Mouse (Mus musculus): ENCODE results near the gene Camk1d. TPM values are rescaled to one million over a fixed set of nuclear protein-coding genes. Genes with fewer than 3 reads are reported as not detected.

Camk1d gene
- 1.6 TPM for polyA plus RNA-seq (2012; fragmentation: generic; extraction: Trizol)
- long read RNA-seq, experiment 1: 0 reads
- long read RNA-seq, experiment 2: 0 reads

- Histone ChIP-seq H3K27me3 (ENCODE audit: control insufficient read depth, insufficient read depth, insufficient read length) (no peaks in the 10 kb centered on the region), H3K4me3 (ENCODE audit: insufficient read depth, poor library complexity, severe bottlenecking) (peak within 1 kb of the TSS; percentile 80), H3K79me2 (ENCODE audit: control insufficient read depth, insufficient read depth) (peaks cover 46% of the 10 kb centered on the region), H3K79me3 (ENCODE audit: low read depth) (peaks cover 23% of the 10 kb centered on the region), H3ac (ENCODE audit: control insufficient read depth, insufficient read length, low read depth) (peak within 1 kb of the TSS; percentile 65), H3K36me3 (ENCODE audit: control insufficient read depth, insufficient read depth) (no peaks in the 10 kb centered on the region)
- no peak for TF ChIP-seq FOSL1 (IDR thresholded peaks at IDR 0.05; ENCODE audit: insufficient read depth, low read length, poor library complexity, severe bottlenecking)
- TF ChIP-seq CEBPB (IDR thresholded peaks at IDR 0.05; ENCODE audit: low read depth): no peak
Measured at GRCm38 (mm10) chr2:5714211-5715053, at the start of gene Camk1d. Camk1d (minus strand) TSS chr2:5714515.

DNA sequence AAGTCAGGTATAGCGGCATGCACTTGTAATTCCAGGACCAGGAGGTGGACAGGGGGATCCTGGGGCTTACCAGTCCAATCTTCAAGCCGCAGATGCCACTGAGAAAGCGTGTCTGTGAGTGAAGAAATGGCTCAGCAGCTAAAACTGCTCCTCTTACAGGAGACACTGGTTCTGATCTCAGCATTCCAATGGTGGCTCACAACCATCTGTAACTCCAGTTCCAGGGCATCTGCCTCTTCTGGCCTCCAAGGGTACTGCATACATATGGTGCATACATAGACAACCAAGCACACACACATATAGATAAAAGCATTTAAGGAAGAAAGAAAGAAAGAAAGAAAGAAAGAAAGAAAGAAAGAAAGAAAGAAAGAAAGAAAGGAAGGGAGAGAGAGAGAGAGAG lies 47.7 kb upstream of the Camk1d start:
- H3K79me2 ChIP-seq (ENCODE audit: control insufficient read depth, insufficient read depth): no peaks in the 10 kb centered on the region
- no peaks in the 10 kb centered on the region for H3K36me3 ChIP-seq (ENCODE audit: control insufficient read depth, insufficient read depth)
- H3K79me3 ChIP-seq (ENCODE audit: low read depth): no peaks in the 10 kb centered on the region
- H3ac ChIP-seq (ENCODE audit: control insufficient read depth, insufficient read length, low read depth): no peak overlapping the region
- H3K4me3 ChIP-seq (ENCODE audit: insufficient read depth, poor library complexity, severe bottlenecking): no peak overlapping the region
- H3K27me3 ChIP-seq (ENCODE audit: control insufficient read depth, insufficient read depth, insufficient read length): no peaks in the 10 kb centered on the region
- TF ChIP-seq CTCF (IDR thresholded peaks at IDR 0.05; ENCODE audit: control insufficient read depth, insufficient read depth, insufficient read length) (no peak), CEBPB (IDR thresholded peaks at IDR 0.05; ENCODE audit: low read depth) (no peak), MYOG (IDR thresholded peaks at IDR 0.05; ENCODE audit: control insufficient read depth, extremely low read depth, insufficient read length) (no peak), MYOD1 (IDR thresholded peaks at IDR 0.05; ENCODE audit: control insufficient read depth, insufficient read length, low read depth) (no peak), FOSL1 (IDR thresholded peaks at IDR 0.05; ENCODE audit: insufficient read depth, low read length, poor library complexity, severe bottlenecking) (no peak), MAX (IDR thresholded peaks at IDR 0.05) (no peak), USF1 (IDR thresholded peaks at IDR 0.05; ENCODE audit: low read depth) (no peak)

GRCm38 (mm10) chr2:5760479-5761008 lies 46.2 kb upstream of the Camk1d start:
- Histone ChIP-seq H3K36me3 (ENCODE audit: control insufficient read depth, insufficient read depth) (no peaks in the 10 kb centered on the region), H3K4me3 (ENCODE audit: insufficient read depth, poor library complexity, severe bottlenecking) (no peak overlapping the region), H3K27me3 (ENCODE audit: control insufficient read depth, insufficient read depth, insufficient read length) (no peaks in the 10 kb centered on the region), H3K79me3 (ENCODE audit: low read depth) (no peaks in the 10 kb centered on the region), H3K79me2 (ENCODE audit: control insufficient read depth, insufficient read depth) (no peaks in the 10 kb centered on the region), H3ac (ENCODE audit: control insufficient read depth, insufficient read length, low read depth) (no peak overlapping the region)
- TF ChIP-seq MYOG (IDR thresholded peaks at IDR 0.05; ENCODE audit: control insufficient read depth, extremely low read depth, insufficient read length) (no peak), USF1 (IDR thresholded peaks at IDR 0.05; ENCODE audit: low read depth) (no peak), MYOD1 (IDR thresholded peaks at IDR 0.05; ENCODE audit: control insufficient read depth, insufficient read length, low read depth) (no peak)

DNA sequence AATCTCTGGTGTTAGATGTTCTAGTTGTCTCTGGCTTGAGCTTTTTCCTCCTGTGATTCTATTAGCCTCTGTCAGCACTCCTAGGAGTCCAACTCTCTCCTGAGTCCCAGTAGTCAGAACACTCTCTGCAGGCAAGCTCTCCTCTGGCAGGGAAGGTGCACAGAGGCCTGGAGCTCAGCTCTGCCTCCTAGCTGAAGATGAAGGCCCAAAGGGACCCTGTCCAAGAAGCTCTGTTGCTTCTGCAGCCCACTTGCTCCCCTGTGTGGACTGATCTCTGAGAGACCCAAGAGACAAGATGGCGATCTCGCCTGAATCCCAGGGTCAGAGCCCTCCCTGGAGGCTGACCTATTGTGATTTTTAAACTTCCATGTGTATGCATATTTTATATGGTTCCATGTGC lies 44.3 kb upstream of the Camk1d start:
- TF ChIP-seq MYOD1 (IDR thresholded peaks at IDR 0.05; ENCODE audit: control insufficient read depth, insufficient read length, low read depth) (no peak), CEBPB (IDR thresholded peaks at IDR 0.05; ENCODE audit: low read depth) (no peak), MAX (IDR thresholded peaks at IDR 0.05) (no peak), MYOG (IDR thresholded peaks at IDR 0.05; ENCODE audit: control insufficient read depth, extremely low read depth, insufficient read length) (no peak), USF1 (IDR thresholded peaks at IDR 0.05; ENCODE audit: low read depth) (no peak), CTCF (IDR thresholded peaks at IDR 0.05; ENCODE audit: control insufficient read depth, insufficient read depth, insufficient read length) (no peak), FOSL1 (IDR thresholded peaks at IDR 0.05; ENCODE audit: insufficient read depth, low read length, poor library complexity, severe bottlenecking) (no peak)
- H3K27me3 ChIP-seq (ENCODE audit: control insufficient read depth, insufficient read depth, insufficient read length): no peaks in the 10 kb centered on the region
- H3K79me2 ChIP-seq (ENCODE audit: control insufficient read depth, insufficient read depth): no peaks in the 10 kb centered on the region
- H3K79me3 ChIP-seq (ENCODE audit: low read depth): no peaks in the 10 kb centered on the region
- H3K4me3 ChIP-seq (ENCODE audit: insufficient read depth, poor library complexity, severe bottlenecking): no peak overlapping the region
- no peak overlapping the region for H3ac ChIP-seq (ENCODE audit: control insufficient read depth, insufficient read length, low read depth)
- no peaks in the 10 kb centered on the region for H3K36me3 ChIP-seq (ENCODE audit: control insufficient read depth, insufficient read depth)

DNA sequence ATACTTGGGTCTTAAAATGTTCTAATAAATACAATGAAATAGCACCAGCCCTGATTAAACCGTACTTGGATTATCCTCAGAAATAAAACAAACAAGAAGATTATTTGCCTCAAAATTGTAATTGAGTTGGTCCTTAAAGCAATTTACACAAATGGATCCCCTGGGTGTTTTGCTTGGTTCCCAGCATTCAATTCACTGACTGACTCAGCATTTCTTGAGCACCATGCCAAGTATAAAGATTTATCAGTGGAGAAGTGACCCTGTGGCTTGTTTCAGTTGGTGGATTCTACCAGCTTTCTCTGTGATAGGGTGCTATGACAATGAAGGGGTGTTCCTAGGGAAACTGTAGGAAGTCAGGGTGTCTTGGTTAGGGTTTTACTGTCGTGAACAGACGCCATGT lies 36.6 kb upstream of the Camk1d start:
- TF ChIP-seq CEBPB (IDR thresholded peaks at IDR 0.05; ENCODE audit: low read depth): no peak
- no peak for TF ChIP-seq MYOG (IDR thresholded peaks at IDR 0.05; ENCODE audit: control insufficient read depth, extremely low read depth, insufficient read length)
- no peak for TF ChIP-seq MAX (IDR thresholded peaks at IDR 0.05)
- TF ChIP-seq MYOD1 (IDR thresholded peaks at IDR 0.05; ENCODE audit: control insufficient read depth, insufficient read length, low read depth): no peak
- TF ChIP-seq FOSL1 (IDR thresholded peaks at IDR 0.05; ENCODE audit: insufficient read depth, low read length, poor library complexity, severe bottlenecking): no peak
- TF ChIP-seq CTCF (IDR thresholded peaks at IDR 0.05; ENCODE audit: control insufficient read depth, insufficient read depth, insufficient read length): no peak
- no peak for TF ChIP-seq USF1 (IDR thresholded peaks at IDR 0.05; ENCODE audit: low read depth)
- Histone ChIP-seq H3K79me2 (ENCODE audit: control insufficient read depth, insufficient read depth) (no peaks in the 10 kb centered on the region), H3K36me3 (ENCODE audit: control insufficient read depth, insufficient read depth) (no peaks in the 10 kb centered on the region)

GRCm38 (mm10) chr2:5749210-5749609 lies 34.9 kb upstream of the Camk1d start:
- no peaks in the 10 kb centered on the region for H3K27me3 ChIP-seq (ENCODE audit: control insufficient read depth, insufficient read depth, insufficient read length)

More for the DNA sequence above, 36.6 kb upstream of the Camk1d start:
- H3K27me3 ChIP-seq (ENCODE audit: control insufficient read depth, insufficient read depth, insufficient read length): no peaks in the 10 kb centered on the region
- H3K79me3 ChIP-seq (ENCODE audit: low read depth): no peaks in the 10 kb centered on the region
- no peak overlapping the region for H3K4me3 ChIP-seq (ENCODE audit: insufficient read depth, poor library complexity, severe bottlenecking)
- no peak overlapping the region for H3ac ChIP-seq (ENCODE audit: control insufficient read depth, insufficient read length, low read depth)

More at GRCm38 (mm10) chr2:5749210-5749609, 34.9 kb upstream of the Camk1d start:
- TF ChIP-seq MAX (IDR thresholded peaks at IDR 0.05) (no peak), USF1 (IDR thresholded peaks at IDR 0.05; ENCODE audit: low read depth) (no peak), CTCF (IDR thresholded peaks at IDR 0.05; ENCODE audit: control insufficient read depth, insufficient read depth, insufficient read length) (no peak), CEBPB (IDR thresholded peaks at IDR 0.05; ENCODE audit: low read depth) (no peak), FOSL1 (IDR thresholded peaks at IDR 0.05; ENCODE audit: insufficient read depth, low read length, poor library complexity, severe bottlenecking) (no peak), MYOD1 (IDR thresholded peaks at IDR 0.05; ENCODE audit: control insufficient read depth, insufficient read length, low read depth) (no peak), MYOG (IDR thresholded peaks at IDR 0.05; ENCODE audit: control insufficient read depth, extremely low read depth, insufficient read length) (no peak)
- no peaks in the 10 kb centered on the region for H3K79me2 ChIP-seq (ENCODE audit: control insufficient read depth, insufficient read depth)
- H3K79me3 ChIP-seq (ENCODE audit: low read depth): no peaks in the 10 kb centered on the region
- H3K4me3 ChIP-seq (ENCODE audit: insufficient read depth, poor library complexity, severe bottlenecking): no peak overlapping the region
- H3ac ChIP-seq (ENCODE audit: control insufficient read depth, insufficient read length, low read depth): no peak overlapping the region
- H3K36me3 ChIP-seq (ENCODE audit: control insufficient read depth, insufficient read depth): no peaks in the 10 kb centered on the region
